Mouse (Mus musculus) layer of hippocampus, adult 8-10 months (tissue): ENCODE results near the gene Olfr1283. TPM values are rescaled to one million over a fixed set of nuclear protein-coding genes. Genes with fewer than 3 reads are reported as not detected.
"Not testable (repeated sequence)": the region's sequence is repeated elsewhere in the genome, so short reads cannot be mapped to it uniquely, and the experiment has no call there.

ENCODE experiments used
- DNase-seq, 2 experiments: peaks; one replicate each; pipeline ENCODE4 v3.0.0; 2022; ENCODE audit warnings: low spot score in 2 of 2
- total RNA-seq, 4 experiments: library from RNA; stranded (reverse); gene quantifications; 2 replicates each; pipeline ENCODE4 v1.2.4; 2022

Gene Olfr1283
- total RNA-seq = not detected

DNA sequence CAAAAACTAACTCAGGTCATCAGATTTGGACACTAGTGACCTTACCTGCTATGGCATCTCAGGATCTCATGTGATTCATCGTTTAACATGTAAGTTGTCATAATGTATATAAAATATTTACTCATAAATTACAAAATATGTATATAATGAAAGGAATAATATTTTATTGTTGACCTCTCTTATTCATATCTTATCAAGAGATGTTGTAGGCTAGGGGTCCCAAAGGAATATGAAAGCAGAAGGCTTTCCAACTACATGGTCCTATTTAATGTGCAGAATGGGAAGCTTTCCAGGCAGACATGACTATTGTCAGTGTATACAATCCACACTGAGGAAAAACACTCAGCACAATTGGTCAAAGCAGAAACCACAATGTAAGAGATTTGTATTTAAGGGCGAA lies at the start of gene Olfr1283:
Gene Olfr1283, plus strand, starts transcription at position 301 of the 400 bp plus-strand sequence.
- DNase-seq = no peak

DNA sequence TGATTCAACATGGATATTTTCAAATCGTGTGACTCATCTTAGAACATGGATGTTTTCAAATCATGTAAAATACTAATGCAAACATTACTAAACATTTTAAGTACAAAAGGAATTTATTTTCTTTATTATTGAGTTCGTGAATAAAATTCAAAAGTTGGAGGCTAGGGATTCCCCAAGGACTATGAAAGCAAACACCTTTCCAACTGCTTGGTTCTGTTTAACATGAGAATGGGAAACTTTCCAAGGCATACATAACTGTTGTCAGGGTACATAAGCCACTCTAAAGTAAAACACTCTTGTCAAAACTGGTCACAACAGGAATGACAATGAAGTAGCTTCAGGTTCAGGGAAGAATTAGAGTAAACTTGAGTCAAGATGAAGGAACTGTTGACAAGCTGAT lies 40.4 kb upstream of the Olfr1283 start, which contains the start of gene Olfr1281:
Gene Olfr1281, plus strand, starts transcription at position 301 of the 400 bp plus-strand sequence.
- no peak for DNase-seq

DNA sequence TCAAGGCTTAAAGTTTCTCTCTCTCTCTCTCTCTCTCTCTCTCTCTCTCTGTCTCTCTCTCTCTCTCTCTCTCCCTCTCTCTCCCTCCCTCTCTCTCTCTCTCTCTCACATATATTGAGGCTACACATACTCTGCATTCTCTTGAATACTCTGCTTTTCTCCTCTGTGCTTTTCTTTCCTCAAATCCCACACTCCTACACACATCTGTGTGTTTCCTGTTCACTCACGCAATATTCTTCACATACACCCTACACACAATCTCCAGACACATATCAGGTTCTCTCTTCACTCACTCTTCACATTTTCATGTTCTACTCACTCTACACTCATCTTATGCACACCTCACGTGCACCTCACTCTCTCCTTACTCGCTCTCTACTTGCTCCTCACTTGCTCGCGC lies 32.9 kb upstream of the Olfr1283 start:
- DNase-seq = not testable (repeated sequence)

DNA sequence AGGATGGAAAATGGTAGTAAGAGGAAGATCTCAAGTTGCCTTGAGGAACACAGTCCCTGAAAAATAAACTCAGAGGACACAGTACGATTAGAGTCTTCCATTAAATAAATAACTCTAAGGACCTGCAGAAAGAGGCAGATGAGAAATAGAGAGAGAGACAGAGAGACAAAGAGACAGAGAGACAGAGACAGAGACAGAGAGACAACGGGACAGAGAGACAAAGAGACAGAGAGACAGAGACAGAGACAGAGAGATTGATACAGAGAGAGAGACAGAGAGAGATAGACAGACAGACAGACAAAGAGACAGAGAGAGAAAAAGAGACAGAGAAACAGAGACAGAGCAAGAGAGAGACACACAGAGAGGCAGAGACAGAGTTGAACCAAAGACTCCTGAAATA lies 30.6 kb upstream of the Olfr1283 start, which contains the start of gene Olfr1282:
Gene Olfr1282, minus strand, starts transcription at position 101 of the 400 bp plus-strand sequence.
- no peak for DNase-seq

DNA sequence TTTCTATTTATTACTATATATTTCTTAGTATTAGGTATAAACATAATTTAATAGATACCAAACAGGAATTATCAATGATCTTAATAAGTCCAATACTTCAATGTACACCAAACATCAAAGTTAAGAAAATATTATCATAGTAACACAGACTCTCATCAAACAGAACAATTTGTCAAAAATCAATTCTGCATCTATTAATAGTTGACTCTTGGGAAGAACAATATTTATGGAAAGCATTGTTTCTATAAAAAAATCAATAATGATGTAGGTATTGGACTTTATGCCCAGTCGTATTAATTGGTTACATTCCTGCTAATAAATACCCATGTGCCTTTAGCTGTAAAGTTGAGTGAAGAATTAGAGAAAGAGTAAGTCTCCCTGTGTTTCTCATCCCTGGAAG lies 8.6 kb downstream of the Olfr1283 start, which contains the start of gene Olfr1284:
Gene Olfr1284, plus strand, starts transcription at position 301 of the 400 bp plus-strand sequence.
- no peak for DNase-seq

Other genes starting within 250 kb of the Olfr1283 start
- not detected for gene Gm15130, start 213.9 kb upstream of the Olfr1283 start, total RNA-seq
- gene 4930430A15Rik, start 137.2 kb upstream of the Olfr1283 start, total RNA-seq = not detected
- gene Olfr1275, start 131.5 kb upstream of the Olfr1283 start, total RNA-seq = not detected
- not detected for gene Olfr1276, start 112.3 kb upstream of the Olfr1283 start, total RNA-seq
- not detected for gene Olfr1277, start 92.7 kb upstream of the Olfr1283 start, total RNA-seq
- gene Olfr1278, start 76.7 kb upstream of the Olfr1283 start, total RNA-seq = not detected
- not detected for gene Olfr1279, start 66.2 kb upstream of the Olfr1283 start, total RNA-seq
- gene Olfr1280, start 52.8 kb upstream of the Olfr1283 start, total RNA-seq = not detected
- gene Olfr1281, start 40.3 kb upstream of the Olfr1283 start, total RNA-seq = not detected
- gene Olfr1282, start 30.7 kb upstream of the Olfr1283 start, total RNA-seq = not detected
- gene Olfr1284, start 8.7 kb downstream of the Olfr1283 start, total RNA-seq = not detected
- not detected for gene Olfr1286, start 56.3 kb downstream of the Olfr1283 start, total RNA-seq
- gene Olfr1287, start 82.4 kb downstream of the Olfr1283 start, total RNA-seq = not detected
- gene Olfr1288, start 107.3 kb downstream of the Olfr1283 start, total RNA-seq = not detected
- gene Olfr1289, start 114.0 kb downstream of the Olfr1283 start, total RNA-seq = not detected
- gene Olfr1290, start 127.0 kb downstream of the Olfr1283 start, total RNA-seq = not detected
- gene Olfr1291-ps1, start 130.4 kb downstream of the Olfr1283 start, total RNA-seq = not detected
- gene Olfr1293-ps, start 158.4 kb downstream of the Olfr1283 start, total RNA-seq = not detected
- not detected for gene Olfr1294, start 173.5 kb downstream of the Olfr1283 start, total RNA-seq
- not detected for gene Olfr1295, start 202.9 kb downstream of the Olfr1283 start, total RNA-seq